Mouse (Mus musculus) kidney, embryonic 15.5 days (tissue): Measurements from ENCODE around the gene Per2. TPM values are rescaled to one million over a fixed set of nuclear protein-coding genes. Genes with fewer than 3 reads are reported as not detected.

Source experiments
- ATAC-seq: fragments of 200-750 bp; cut with Nextera tagmentation; replicated peaks from 2 replicates; pipeline ENCODE4 v1.8.0; 2017; ENCODE audit warnings: moderate TSS enrichment; ENCODE audit not compliant: low FRiP score
- H3K27ac ChIP-seq: fragments of 300-500 bp; sonication (generic); 2 replicates; pipeline ENCODE4 v1.5.1; 2015; ENCODE audit warnings: mild to moderate bottlenecking, inconsistent platforms
- H3K27me3 ChIP-seq: fragments of 300-500 bp; sonication (generic); 2 replicates; pipeline ENCODE4 v1.6.1; 2015; ENCODE audit warnings: inconsistent platforms
- H3K36me3 ChIP-seq: fragments of 300-500 bp; sonication (generic); 2 replicates; pipeline ENCODE4 v1.6.1; 2015; ENCODE audit warnings: inconsistent platforms
- H3K4me1 ChIP-seq: fragments of 300-500 bp; sonication (generic); 2 replicates; pipeline ENCODE4 v1.6.1; 2015; ENCODE audit warnings: inconsistent platforms
- H3K4me2 ChIP-seq: fragments of 300-500 bp; sonication (generic); 2 replicates; pipeline ENCODE4 v1.6.1; 2015; ENCODE audit warnings: moderate library complexity, mild to moderate bottlenecking, inconsistent platforms
- H3K4me3 ChIP-seq: fragments of 300-500 bp; sonication (generic); replicated peaks from 2 replicates; pipeline ENCODE4 v1.5.1; 2015; ENCODE audit warnings: mild to moderate bottlenecking, inconsistent platforms
- H3K9ac ChIP-seq: fragments of 300-500 bp; sonication (generic); 2 replicates; pipeline ENCODE4 v1.6.1; 2015; ENCODE audit warnings: mild to moderate bottlenecking, inconsistent platforms
- H3K9me3 ChIP-seq: fragments of 300-500 bp; sonication (generic); replicated peaks from 2 replicates; pipeline ENCODE4 v1.6.1; 2016; ENCODE audit warnings: inconsistent platforms
- WGBS: fragments of 180-500 bp; shearing (Covaris S2); methylation state at CpG from one replicate; pipeline ENCODE4 v1.1.7; 2015; ENCODE audit warnings: mixed read lengths; 5-methylcytosine and 5-hydroxymethylcytosine counted together
- polyA plus RNA-seq: library from polyadenylated mRNA; unstranded; fragments of >200 nt; fragmentation: Nextera tagmentation; extraction: Ambion mirVana; gene quantifications from 2 replicates; pipeline ENCODE4 v1.2.1, GENCODE M21; 2015

The Per2 gene
- polyA plus RNA-seq, 1 experiment from 2014 or later = 3.6 TPM

DNA sequence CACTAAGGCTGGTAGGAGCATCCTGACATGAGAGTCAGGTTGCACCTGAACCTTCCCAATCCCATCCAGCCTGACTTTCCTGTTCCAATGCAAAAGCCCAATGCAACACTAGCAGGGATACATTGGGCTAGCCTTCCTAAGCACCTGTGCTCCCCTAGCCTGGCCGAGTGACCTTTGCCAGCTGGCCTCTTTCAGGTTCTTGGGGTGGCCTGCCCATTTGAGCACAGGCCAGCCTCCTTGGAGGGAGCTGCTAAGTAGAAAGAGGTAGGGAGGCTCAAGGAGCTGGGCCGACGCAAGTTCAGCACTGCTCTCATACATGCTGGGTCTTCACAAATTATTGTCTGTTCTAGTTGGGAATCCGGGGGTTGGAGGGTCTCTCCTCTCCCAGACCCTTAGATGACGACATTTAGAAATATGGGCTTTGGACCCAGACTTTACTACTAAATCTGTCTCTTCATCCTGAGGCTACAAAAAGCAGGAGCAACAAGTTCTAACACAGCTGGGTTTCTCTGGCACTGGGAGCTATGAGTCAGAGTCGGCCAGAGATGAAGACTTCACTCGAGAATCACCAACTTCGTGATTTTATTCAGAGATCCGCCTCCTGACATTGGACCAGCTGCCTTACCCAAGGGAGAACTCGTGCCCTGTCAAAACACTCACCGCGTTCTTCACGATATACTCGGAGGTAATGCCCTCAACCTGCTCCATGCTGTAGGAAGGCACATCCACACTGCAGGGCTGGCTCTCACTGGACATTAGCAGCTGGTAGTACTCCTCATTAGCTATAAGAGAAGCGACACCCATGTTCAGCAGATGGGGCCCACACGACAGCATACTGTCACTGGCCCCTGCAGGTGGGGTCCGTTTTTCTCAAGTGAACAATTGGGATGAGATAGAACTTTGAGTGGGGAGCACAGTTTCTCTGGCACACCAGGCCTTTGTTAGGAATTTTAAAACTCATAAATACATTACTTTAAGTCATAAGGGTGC, 14.0 kb downstream of the Per2 start:
- peaks cover 39% of the 10 kb centered on the region for H3K36me3 ChIP-seq
- peak overlapping the region; percentile 59 for H3K27ac ChIP-seq
- peaks cover 4% of the 10 kb centered on the region; the same call in 1 of the 2 replicates for H3K9me3 ChIP-seq
- H3K4me3 ChIP-seq = no peak overlapping the region
- H3K4me2 ChIP-seq = no peak overlapping the region
- ATAC-seq = no peak
- WGBS = 78% methylated on average over 17 of the region's 17 CpGs
- H3K9ac ChIP-seq = no peak overlapping the region
- H3K27me3 ChIP-seq = no peaks in the 10 kb centered on the region
- peaks cover 30% of the 10 kb centered on the region for H3K4me1 ChIP-seq

DNA sequence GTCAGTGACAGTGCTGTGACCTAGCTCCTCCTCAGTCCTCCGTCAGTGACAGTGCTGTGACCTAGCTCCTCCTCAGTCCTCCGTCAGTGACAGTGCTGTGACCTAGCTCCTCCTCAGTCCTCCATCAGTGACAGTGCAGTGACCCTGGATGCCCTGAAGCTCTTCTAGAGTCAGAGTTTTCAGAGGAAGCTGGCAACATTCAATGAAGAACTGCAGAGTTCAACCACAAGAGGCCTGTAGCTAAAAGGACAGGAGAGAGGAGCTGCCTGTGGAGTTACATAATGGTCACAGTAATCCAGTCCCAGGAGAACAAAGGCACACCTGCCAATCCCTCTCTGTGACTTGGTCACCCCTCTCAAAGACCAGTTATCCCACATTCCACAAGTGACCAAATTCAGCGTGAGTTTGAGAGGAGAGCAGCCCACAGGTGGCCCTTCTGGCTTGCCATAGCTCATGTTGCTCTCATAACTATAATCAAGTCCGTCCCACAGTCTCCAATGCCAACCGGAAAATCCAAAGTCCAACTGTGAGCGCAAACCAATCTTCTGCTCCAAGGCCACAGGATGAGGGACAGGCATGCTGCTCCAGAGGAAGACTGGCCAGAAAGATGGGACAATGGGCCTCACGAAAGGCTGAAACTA, 16.7 kb downstream of the Per2 start:
- Histone ChIP-seq H3K9ac (no peak overlapping the region), H3K4me1 (peaks cover 20% of the 10 kb centered on the region), H3K27me3 (no peaks in the 10 kb centered on the region), H3K4me2 (no peak overlapping the region), H3K9me3 (peaks cover 1% of the 10 kb centered on the region; the same call in 1 of the 2 replicates), H3K36me3 (peaks cover 29% of the 10 kb centered on the region), H3K4me3 (no peak overlapping the region), H3K27ac (no peak overlapping the region)
- 79% methylated on average over 7 of the region's 7 CpGs for WGBS
- no peak for ATAC-seq

DNA sequence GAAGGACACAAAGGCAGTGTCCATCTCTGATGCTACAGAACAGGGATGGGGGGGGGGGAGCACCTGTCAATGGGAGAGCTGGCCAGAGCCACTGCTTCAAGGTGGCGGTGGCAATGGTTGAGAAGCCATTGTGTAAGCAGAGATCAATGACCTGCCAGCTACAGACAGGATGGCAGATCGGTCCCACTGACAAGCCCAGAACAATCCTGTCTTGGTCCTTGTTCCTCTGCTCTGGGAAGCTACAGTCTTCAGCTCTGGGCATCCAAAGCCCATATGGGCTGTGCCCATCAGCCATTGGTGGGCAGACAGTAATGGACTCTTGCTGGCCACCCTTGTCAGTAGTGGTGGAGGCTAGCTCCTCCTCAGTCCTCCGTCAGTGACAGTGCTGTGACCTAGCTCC, 17.3 kb downstream of the Per2 start:
- no peak for ATAC-seq
- Histone ChIP-seq H3K9me3 (no peaks in the 10 kb centered on the region), H3K4me2 (no peak overlapping the region), H3K4me3 (no peak overlapping the region), H3K4me1 (peaks cover 19% of the 10 kb centered on the region), H3K27ac (no peak overlapping the region), H3K27me3 (no peaks in the 10 kb centered on the region), H3K36me3 (peaks cover 25% of the 10 kb centered on the region; the same call in 1 of the 2 replicates), H3K9ac (no peak overlapping the region)
- WGBS = 98% methylated on average over 3 of the region's 3 CpGs

GRCm38 (mm10) chr1:91439776-91440175, 19.3 kb downstream of the Per2 start:
- H3K27ac ChIP-seq = no peak overlapping the region
- no peak overlapping the region for H3K4me3 ChIP-seq
- H3K9me3 ChIP-seq = no peaks in the 10 kb centered on the region
- ATAC-seq = no peak
- H3K36me3 ChIP-seq = peaks cover 25% of the 10 kb centered on the region; the same call in 1 of the 2 replicates
- H3K27me3 ChIP-seq = no peaks in the 10 kb centered on the region
- WGBS = 88% methylated on average over 8 of the region's 8 CpGs
- H3K4me2 ChIP-seq = no peak overlapping the region
- H3K9ac ChIP-seq = no peak overlapping the region
- peaks cover 20% of the 10 kb centered on the region for H3K4me1 ChIP-seq

DNA sequence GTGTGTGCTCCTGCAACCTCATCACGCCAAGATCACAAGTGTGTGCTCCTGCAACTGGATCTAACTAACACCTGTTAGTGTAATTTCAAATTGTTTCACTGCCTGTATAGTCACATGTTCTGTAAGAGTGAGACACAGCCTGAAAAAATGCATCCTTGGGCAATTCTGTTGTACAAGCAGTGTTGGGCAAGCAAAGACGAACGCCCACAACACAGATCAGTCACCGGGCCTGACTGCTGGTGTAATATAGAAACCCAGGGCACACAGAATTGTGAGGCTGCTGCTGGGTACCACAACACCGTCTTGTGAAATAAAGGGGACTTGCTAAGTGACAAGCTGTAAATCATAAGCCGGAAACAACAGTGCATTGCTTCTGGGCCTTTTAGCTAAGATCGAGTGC, 21.6 kb downstream of the Per2 start:
- Histone ChIP-seq H3K9me3 (no peaks in the 10 kb centered on the region), H3K4me2 (no peak overlapping the region), H3K4me1 (peaks cover 17% of the 10 kb centered on the region), H3K4me3 (no peak overlapping the region), H3K27me3 (no peaks in the 10 kb centered on the region), H3K27ac (no peak overlapping the region), H3K9ac (no peak overlapping the region), H3K36me3 (peaks cover 18% of the 10 kb centered on the region; the same call in 1 of the 2 replicates)
- ATAC-seq = no peak
- 70% methylated on average over 7 of the region's 7 CpGs for WGBS

GRCm38 (mm10) chr1:91437083-91437400, 22.1 kb downstream of the Per2 start:
- peak overlapping the region; percentile 54 for H3K27ac ChIP-seq
- no peak for ATAC-seq

GRCm38 (mm10) chr1:91436380-91437082, 22.6 kb downstream of the Per2 start:
- no peak overlapping the region for H3K9ac ChIP-seq
- no peaks in the 10 kb centered on the region for H3K9me3 ChIP-seq
- peaks cover 17% of the 10 kb centered on the region for H3K4me1 ChIP-seq
- H3K4me3 ChIP-seq = no peak overlapping the region
- peak overlapping the region; percentile 54 for H3K27ac ChIP-seq
- H3K4me2 ChIP-seq = no peak overlapping the region
- ATAC-seq = peak; percentile 72; the same call in 1 of the 2 replicates
- no peaks in the 10 kb centered on the region for H3K27me3 ChIP-seq
- 67% methylated on average over 6 of the region's 6 CpGs for WGBS
- H3K36me3 ChIP-seq = peaks cover 18% of the 10 kb centered on the region; the same call in 1 of the 2 replicates

More at GRCm38 (mm10) chr1:91437083-91437400, 22.1 kb downstream of the Per2 start:
- Histone ChIP-seq H3K4me2 (no peak overlapping the region), H3K4me3 (no peak overlapping the region), H3K9me3 (no peaks in the 10 kb centered on the region), H3K36me3 (peaks cover 18% of the 10 kb centered on the region; the same call in 1 of the 2 replicates), H3K9ac (no peak overlapping the region), H3K27me3 (no peaks in the 10 kb centered on the region), H3K4me1 (peaks cover 17% of the 10 kb centered on the region)
- 86% methylated on average over 3 of the region's 3 CpGs for WGBS

GRCm38 (mm10) chr1:91435606-91436130, 23.5 kb downstream of the Per2 start:
- no peak overlapping the region for H3K4me2 ChIP-seq
- H3K4me1 ChIP-seq = peaks cover 17% of the 10 kb centered on the region
- no peak overlapping the region for H3K9ac ChIP-seq
- no peak overlapping the region for H3K4me3 ChIP-seq
- no peaks in the 10 kb centered on the region for H3K27me3 ChIP-seq
- H3K27ac ChIP-seq = peak overlapping the region; percentile 54
- WGBS = 88% methylated on average over 13 of the region's 13 CpGs
- peaks cover 13% of the 10 kb centered on the region; the same call in 1 of the 2 replicates for H3K36me3 ChIP-seq
- H3K9me3 ChIP-seq = no peaks in the 10 kb centered on the region
- no peak for ATAC-seq

GRCm38 (mm10) chr1:91434905-91435304, 24.2 kb downstream of the Per2 start:
- peaks cover 12% of the 10 kb centered on the region; the same call in 1 of the 2 replicates for H3K36me3 ChIP-seq
- ATAC-seq = no peak
- H3K27me3 ChIP-seq = no peaks in the 10 kb centered on the region
- H3K4me2 ChIP-seq = no peak overlapping the region
- H3K27ac ChIP-seq = no peak overlapping the region
- no peak overlapping the region for H3K9ac ChIP-seq
- peaks cover 17% of the 10 kb centered on the region for H3K4me1 ChIP-seq
- H3K4me3 ChIP-seq = no peak overlapping the region
- H3K9me3 ChIP-seq = no peaks in the 10 kb centered on the region
- 98% methylated on average over 8 of the region's 8 CpGs for WGBS

GRCm38 (mm10) chr1:91430761-91431160, 28.4 kb downstream of the Per2 start:
- WGBS = 74% methylated on average over 7 of the region's 7 CpGs
- no peaks in the 10 kb centered on the region for H3K9me3 ChIP-seq
- H3K27ac ChIP-seq = no peak overlapping the region
- H3K4me2 ChIP-seq = no peak overlapping the region
- no peaks in the 10 kb centered on the region for H3K27me3 ChIP-seq
- H3K4me3 ChIP-seq = no peak overlapping the region
- H3K36me3 ChIP-seq = peaks cover 17% of the 10 kb centered on the region
- H3K4me1 ChIP-seq = peaks cover 6% of the 10 kb centered on the region
- H3K9ac ChIP-seq = no peak overlapping the region
- no peak for ATAC-seq

DNA sequence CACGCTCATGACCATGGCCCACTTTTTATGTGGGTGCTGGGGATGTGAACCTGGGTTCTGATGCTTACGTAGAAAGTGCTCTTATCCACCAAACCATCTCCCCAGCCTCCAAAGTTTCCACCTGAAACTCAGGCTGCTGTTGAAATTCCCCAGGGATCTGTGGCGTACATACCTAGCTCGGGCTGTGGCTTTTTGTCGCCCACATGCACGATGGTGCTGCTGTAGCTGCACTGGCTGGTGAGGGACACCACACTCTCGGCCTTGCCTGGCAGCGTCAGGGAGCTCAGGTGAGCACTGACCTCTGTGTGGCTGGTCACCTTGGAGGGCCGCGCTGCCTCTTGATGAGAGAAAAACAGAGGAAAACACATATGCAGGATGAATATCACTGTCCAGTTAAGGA, 29.9 kb downstream of the Per2 start:
- no peak overlapping the region for H3K9ac ChIP-seq
- no peaks in the 10 kb centered on the region for H3K4me1 ChIP-seq
- ATAC-seq = no peak
- no peaks in the 10 kb centered on the region for H3K27me3 ChIP-seq
- no peak overlapping the region for H3K4me3 ChIP-seq
- no peaks in the 10 kb centered on the region for H3K9me3 ChIP-seq
- WGBS = 92% methylated on average over 10 of the region's 10 CpGs
- H3K27ac ChIP-seq = no peak overlapping the region
- no peak overlapping the region for H3K4me2 ChIP-seq
- H3K36me3 ChIP-seq = peaks cover 17% of the 10 kb centered on the region
